Mouse (Mus musculus) myocyte (in vitro differentiated cells): Measurements from ENCODE around the gene Tmem238l.

ENCODE experiments used
- E2F4 ChIP-seq: IDR thresholded peaks from one replicate; pipeline ENCODE4 v1.6.1; 2011; ENCODE audit warnings: mild to moderate bottlenecking, control low read depth, moderate library complexity; ENCODE audit not compliant: insufficient read depth
- MAX ChIP-seq: IDR thresholded peaks from one replicate; pipeline ENCODE4 v1.6.1; 2011; ENCODE audit warnings: low read depth, mild to moderate bottlenecking, control low read depth
- MYOG ChIP-seq, 3 experiments: IDR thresholded peaks; one replicate each; pipeline ENCODE4 v1.6.1; 2011; ENCODE audit warnings: control low read depth in 2 of 3, low read depth in 2 of 3, mild to moderate bottlenecking in 2 of 3; ENCODE audit not compliant: insufficient read length in 2 of 3, control insufficient read depth in 1 of 3, insufficient read depth in 1 of 3
- POLR2A ChIP-seq: IDR thresholded peaks from one replicate; pipeline ENCODE4 v1.6.1; 2011; ENCODE audit warnings: low read depth, mild to moderate bottlenecking, control low read depth, moderate library complexity; ENCODE audit not compliant: insufficient read length
- TCF3 ChIP-seq: IDR thresholded peaks from one replicate; pipeline ENCODE4 v1.6.1; 2011; ENCODE audit warnings: low read depth, control low read depth; ENCODE audit not compliant: insufficient read length
- USF1 ChIP-seq: IDR thresholded peaks from one replicate; pipeline ENCODE4 v1.6.1; 2011; ENCODE audit warnings: low read depth, mild to moderate bottlenecking, control low read depth, moderate library complexity

- TF ChIP-seq POLR2A (no peak), USF1 (no peak), MAX (no peak), MYOG (IDR thresholded peaks at IDR 0.05; ENCODE audit: control insufficient read depth in 1 of 3, insufficient read depth in 1 of 3, insufficient read length in 2 of 3, low read depth in 2 of 3) (no peak), TCF3 (no peak), E2F4 (no peak)
These were observed 40.0 kb downstream of the Tmem238l start for GRCm38 (mm10) chr11:66996446-66996845.
